8 mouse cellular contexts compared by ENCODE assay signal in the genomic region with DNA sequence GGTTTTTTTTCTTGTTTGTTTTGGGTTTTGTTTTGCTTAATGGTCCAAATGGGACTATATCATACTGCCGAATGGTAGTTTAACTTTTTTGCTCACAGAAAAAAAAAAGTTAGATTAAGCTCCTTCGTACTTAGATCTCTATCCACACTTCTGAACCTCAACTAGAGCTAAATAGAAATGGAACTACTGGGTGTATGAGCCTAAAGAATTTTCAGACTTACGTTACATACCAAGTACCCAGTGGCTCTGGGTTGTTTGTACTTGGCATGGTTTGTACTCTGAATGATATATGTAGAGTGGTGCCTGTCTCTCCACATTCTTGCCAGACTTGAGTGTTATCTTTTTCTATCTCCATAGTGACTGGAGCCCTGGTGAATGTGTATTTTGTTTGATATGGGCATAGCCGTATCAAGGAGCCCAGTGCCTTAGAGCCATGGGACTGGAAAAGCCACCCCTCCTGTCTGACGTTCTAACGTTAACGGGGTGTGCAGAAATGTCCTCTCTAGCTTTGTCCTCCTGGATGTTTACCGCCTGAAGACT. TPM values are rescaled to one million over a fixed set of nuclear protein-coding genes. Genes with fewer than 3 reads are reported as not detected.
DNase-seq lines count a peak whose midpoint lies in the region; ATAC-seq and TF ChIP-seq lines count a peak whose summit lies in the region.

No protein-coding gene starts in this region.

- no peaks in the 10 kb centered on the region for H3K4me1 ChIP-seq in cerebellum, adult 2 months (ENCODE audit: control insufficient read depth, insufficient read depth, low read length)
- H3K4me1 ChIP-seq in limb, embryonic 14.5 days (ENCODE audit: control insufficient read depth, insufficient read depth, low read length) = 0 out of 2 replicates have a peak, but pooled peaks cover 5% of the 10 kb centered on the region
- peaks cover 5% of the 10 kb centered on the region for H3K4me1 ChIP-seq in neural tube, embryonic 15.5 days

- no peak overlapping the region for H3ac ChIP-seq in C2C12 (ENCODE audit: control insufficient read depth, insufficient read length, low read depth)

- no peaks in the 10 kb centered on the region for H3K27me3 ChIP-seq in cerebellum, adult 2 months (ENCODE audit: control insufficient read depth, insufficient read depth, low read length)
- H3K27me3 ChIP-seq in C2C12 (ENCODE audit: control insufficient read depth, insufficient read depth, insufficient read length) = no peaks in the 10 kb centered on the region
- no peaks in the 10 kb centered on the region for H3K27me3 ChIP-seq in limb, embryonic 14.5 days (ENCODE audit: control insufficient read depth, insufficient read depth, low read length)
- no peaks in the 10 kb centered on the region for H3K27me3 ChIP-seq in neural tube, embryonic 15.5 days (replicated peaks)

- TF ChIP-seq POLR2A in cerebellum, adult 2 months (IDR thresholded peaks at IDR 0.05; ENCODE audit: borderline replicate concordance, insufficient read depth, low read length) = no peak
- no peak for TF ChIP-seq POLR2A in limb, embryonic 14.5 days (IDR thresholded peaks at IDR 0.05; ENCODE audit: borderline replicate concordance, extremely low read depth, insufficient read depth, insufficient read length)

- peak overlapping the region; percentile 82; the same call in 1 of the 2 replicates for H3K9ac ChIP-seq in limb, embryonic 14.5 days (ENCODE audit: low read depth, low read length, severe bottlenecking)
- H3K9ac ChIP-seq in neural tube, embryonic 15.5 days (replicated peaks) = no peak overlapping the region

- ATAC-seq in erythroid progenitor cell, adult 5-6 weeks (replicated peaks; ENCODE audit: low FRiP score, poor library complexity, severe bottlenecking) = peak; percentile 74
- no peak; the same call in 1 of the 2 replicates for ATAC-seq in limb, embryonic 14.5 days (ENCODE audit: low FRiP score, low read depth)
- ATAC-seq in neural tube, embryonic 15.5 days (ENCODE audit: low FRiP score) = peak; percentile 19

- no peak for DNase-seq in cerebellum, adult 2 months
- no peak for DNase-seq in cerebellum, adult 11 months
- DNase-seq in limb, embryonic 14.5 days (ENCODE audit: low spot score) = no peak
- DNase-seq in adrenal gland, adult 2 months = no peak
- no peak for DNase-seq in left cerebral cortex, postnatal 4 days

- H3K27ac ChIP-seq in cerebellum, adult 2 months (ENCODE audit: insufficient read depth, low read length) = no peak overlapping the region
- H3K27ac ChIP-seq in limb, embryonic 14.5 days (replicated peaks; ENCODE audit: low read depth, low read length) = no peak overlapping the region
- H3K27ac ChIP-seq in neural tube, embryonic 15.5 days (replicated peaks) = no peak overlapping the region

- H3K36me3 ChIP-seq in C2C12 (ENCODE audit: control insufficient read depth, insufficient read depth) = no peaks in the 10 kb centered on the region
- no peaks in the 10 kb centered on the region for H3K36me3 ChIP-seq in limb, embryonic 14.5 days (ENCODE audit: control insufficient read depth, insufficient read depth, low read length)
- no peaks in the 10 kb centered on the region for H3K36me3 ChIP-seq in neural tube, embryonic 15.5 days

- intact Hi-C loops in left cerebral cortex, postnatal 4 days (cut with DNase I) = no loop called here

- peak overlapping the region; percentile 54 for H3K4me2 ChIP-seq in limb, embryonic 14.5 days (replicated peaks; ENCODE audit: low read depth, low read length, severe bottlenecking)
- peak overlapping the region; percentile 84 for H3K4me2 ChIP-seq in neural tube, embryonic 15.5 days

- no peaks in the 10 kb centered on the region for H3K9me3 ChIP-seq in limb, embryonic 14.5 days (ENCODE audit: control insufficient read depth, low read length)
- no peaks in the 10 kb centered on the region for H3K9me3 ChIP-seq in neural tube, embryonic 15.5 days (replicated peaks)

- no peaks in the 10 kb centered on the region for H3K79me3 ChIP-seq in C2C12 (ENCODE audit: low read depth)

- peaks cover 3% of the 10 kb centered on the region for H3K79me2 ChIP-seq in C2C12 (ENCODE audit: control insufficient read depth, insufficient read depth)

- no peak for TF ChIP-seq CTCF in cerebellum, adult 2 months (IDR thresholded peaks at IDR 0.05; ENCODE audit: borderline replicate concordance, insufficient read depth, low read depth, low read length)
- TF ChIP-seq CTCF in C2C12 (IDR thresholded peaks at IDR 0.05; ENCODE audit: control insufficient read depth, insufficient read depth, insufficient read length) = no peak

- peak overlapping the region; percentile 79 for H3K4me3 ChIP-seq in cerebellum, adult 2 months (replicated peaks; ENCODE audit: insufficient read depth, low read depth, low read length)
- peak overlapping the region; percentile 74 for H3K4me3 ChIP-seq in C2C12 (ENCODE audit: insufficient read depth, poor library complexity, severe bottlenecking)
- peak overlapping the region; percentile 91 for H3K4me3 ChIP-seq in limb, embryonic 14.5 days (replicated peaks; ENCODE audit: low read length)
- peak overlapping the region; percentile 88 for H3K4me3 ChIP-seq in neural tube, embryonic 15.5 days (replicated peaks)

- WGBS in cerebellum, adult 2 months = 61% methylated on average over 8 of the region's 8 CpGs
- 71% methylated on average over 8 of the region's 8 CpGs for WGBS in limb, embryonic 14.5 days
- WGBS in neural tube, embryonic 15.5 days = 70% methylated on average over 8 of the region's 8 CpGs

TF ChIP-seq in C2C12, 6 proteins besides CTCF, POLR2A, EP300 and RAD21:
- TF ChIP-seq USF1 (IDR thresholded peaks at IDR 0.05; ENCODE audit: low read depth) (no peak), MYOD1 (IDR thresholded peaks at IDR 0.05; ENCODE audit: control insufficient read depth, insufficient read length, low read depth) (no peak), FOSL1 (IDR thresholded peaks at IDR 0.05; ENCODE audit: insufficient read depth, low read length, poor library complexity, severe bottlenecking) (no peak), CEBPB (IDR thresholded peaks at IDR 0.05; ENCODE audit: low read depth) (no peak), MYOG (IDR thresholded peaks at IDR 0.05; ENCODE audit: control insufficient read depth, extremely low read depth, insufficient read length) (no peak), MAX (IDR thresholded peaks at IDR 0.05) (no peak)

RNA-seq across cellular contexts. Expression of a gene that starts 0.4 kb away (rescaled TPM):
- 28.9 and 31.9 TPM in 2 replicates for polyA plus RNA-seq in cerebellum, adult 2 months (2012; rRNA removed)
- 20.0 TPM for polyA plus RNA-seq in C2C12 (2012; fragmentation: generic; extraction: Trizol)
- 5.0 and 7.2 TPM in 2 replicates for total RNA-seq in erythroid progenitor cell, adult 5-6 weeks (2015; ENCODE audit: low replicate concordance)
- 6.2 and 8.1 TPM in 2 replicates for total RNA-seq in erythroid progenitor cell, adult 5-6 weeks (2017; ENCODE audit: low replicate concordance)
- 57.2 and 86.4 TPM in 2 replicates for polyA plus RNA-seq in limb, embryonic 14.5 days (2012; rRNA removed)
- polyA plus RNA-seq in limb, embryonic 14.5 days (2014; fragmentation: Nextera tagmentation; extraction: Ambion mirVana) = 33.7 and 39.9 TPM in 2 replicates
- polyA plus RNA-seq in neural tube, embryonic 15.5 days (2015; fragmentation: Nextera tagmentation; extraction: Ambion mirVana) = 15.9 and 20.0 TPM in 2 replicates
- 10 to 100 TPM; 12.6 to 23.5 TPM for total RNA-seq in adrenal gland, adult 2 months (2021)
- 76.3 and 87.6 TPM in 2 replicates for polyA plus RNA-seq in adrenal gland, adult 2 months (2012; rRNA removed)
- 10 to 100 TPM in 1 of 2 experiments, 1 to 10 TPM in 1; 9.9 to 10.8 TPM for total RNA-seq in left cerebral cortex, postnatal 4 days (2021)
